Mouse (Mus musculus): ENCODE measurements around the gene Gbp10.
"Not testable (repeated sequence)": the region's sequence is repeated elsewhere in the genome, so short reads cannot be mapped to it uniquely, and the experiment has no call there.

The Gbp10 gene

GRCm38 (mm10) chr5:105239483-105240047 is at the start of gene Gbp10:
Gene Gbp10 (minus strand): TSS chr5:105239533.
- peak; percentile 15 for DNase-seq

GRCm38 (mm10) chr5:105260673-105261072 is 21.3 kb upstream of the Gbp10 start:
- not testable (repeated sequence) for DNase-seq

- no peak for DNase-seq
Observed at GRCm38 (mm10) chr5:105252491-105252890, 13.2 kb upstream of the Gbp10 start.

DNA sequence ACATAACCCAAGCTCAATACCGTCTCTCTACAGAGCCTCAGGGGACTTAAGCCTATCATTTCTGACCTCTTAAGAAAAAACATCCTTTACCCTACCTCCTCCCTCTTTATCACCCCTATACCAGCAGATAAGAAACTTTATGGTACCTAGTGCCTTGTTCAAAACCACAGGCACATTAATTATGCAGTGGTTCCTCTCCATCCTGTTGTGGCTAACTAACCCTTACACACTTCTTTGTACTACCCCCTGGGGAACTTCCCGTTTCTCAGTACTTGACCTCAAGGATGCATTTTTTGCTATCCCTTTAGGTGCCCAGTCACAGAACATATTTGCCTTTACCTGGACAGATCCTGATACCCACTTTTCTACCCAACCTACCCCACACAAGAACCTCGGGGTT is 5.4 kb upstream of the Gbp10 start:
- not testable (repeated sequence) for DNase-seq

DNA sequence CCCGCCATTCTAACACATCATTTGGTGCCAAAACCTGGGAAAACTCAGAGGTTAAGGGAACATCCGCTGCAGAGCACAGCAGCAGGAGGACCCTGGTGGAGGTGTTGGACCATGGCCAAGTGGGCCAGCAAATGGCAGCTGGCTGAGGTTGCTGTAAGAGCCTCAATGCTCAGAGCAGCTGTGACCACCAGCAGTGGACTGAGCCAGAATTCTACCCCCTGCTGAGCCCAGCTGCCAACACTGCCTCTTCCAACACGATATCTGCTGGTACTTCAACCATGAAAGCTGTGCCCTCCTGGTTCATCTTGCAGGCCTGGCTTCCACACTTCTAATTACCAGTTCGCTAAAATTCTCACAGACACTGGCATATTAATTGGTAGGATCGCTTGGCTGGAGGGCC is 1.6 kb upstream of the Gbp10 start:
- not testable (repeated sequence) for DNase-seq

GRCm38 (mm10) chr5:105238402-105238801 is 931 bp downstream of the Gbp10 start:
- DNase-seq, result not testable (repeated sequence)

DNA sequence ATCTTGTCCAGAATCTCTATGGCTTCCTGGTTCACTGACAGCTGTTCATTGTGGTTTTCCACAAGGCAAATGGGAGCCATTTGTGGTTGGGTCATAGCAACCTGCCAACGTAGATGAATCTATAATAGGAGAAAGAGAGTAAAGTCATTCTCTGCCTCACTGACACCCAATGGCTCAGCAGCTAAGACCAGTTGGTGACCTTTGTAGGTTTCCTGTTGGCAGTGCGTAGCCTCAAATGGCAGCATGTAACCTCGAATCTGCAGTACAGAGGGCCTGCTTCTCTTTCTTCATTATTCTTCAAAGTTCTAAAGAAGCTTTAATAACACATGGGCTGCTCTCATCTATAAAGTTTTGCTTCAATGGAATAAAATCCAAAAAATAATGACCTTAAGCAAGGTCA is 3.3 kb downstream of the Gbp10 start:
- not testable (repeated sequence) for DNase-seq

- not testable (repeated sequence) for DNase-seq
Observed at GRCm38 (mm10) chr5:105208957-105209356, 30.4 kb downstream of the Gbp10 start.

- DNase-seq, result not testable (repeated sequence)
Observed at GRCm38 (mm10) chr5:105200791-105201355, 38.5 kb downstream of the Gbp10 start.

DNA sequence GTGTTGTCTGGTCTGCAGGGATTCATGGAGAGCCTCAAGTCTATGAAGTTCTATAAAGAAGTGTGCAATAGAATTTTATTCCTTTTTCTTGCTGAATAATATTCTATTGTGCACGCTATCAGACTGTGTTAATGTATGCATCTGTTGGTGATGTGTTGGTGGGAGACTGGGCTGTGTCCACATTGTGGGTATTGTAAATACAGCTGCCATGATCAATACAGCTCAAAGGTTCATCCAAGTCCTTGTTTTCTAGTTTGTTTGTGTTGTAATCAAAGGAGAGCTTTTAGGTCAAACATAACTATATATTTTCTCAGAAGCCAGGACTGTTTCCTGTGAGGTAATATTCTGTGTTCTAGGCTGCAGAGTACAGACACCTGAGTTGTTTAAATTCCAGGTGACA is 40.2 kb downstream of the Gbp10 start:
- DNase-seq, result not testable (repeated sequence)

DNA sequence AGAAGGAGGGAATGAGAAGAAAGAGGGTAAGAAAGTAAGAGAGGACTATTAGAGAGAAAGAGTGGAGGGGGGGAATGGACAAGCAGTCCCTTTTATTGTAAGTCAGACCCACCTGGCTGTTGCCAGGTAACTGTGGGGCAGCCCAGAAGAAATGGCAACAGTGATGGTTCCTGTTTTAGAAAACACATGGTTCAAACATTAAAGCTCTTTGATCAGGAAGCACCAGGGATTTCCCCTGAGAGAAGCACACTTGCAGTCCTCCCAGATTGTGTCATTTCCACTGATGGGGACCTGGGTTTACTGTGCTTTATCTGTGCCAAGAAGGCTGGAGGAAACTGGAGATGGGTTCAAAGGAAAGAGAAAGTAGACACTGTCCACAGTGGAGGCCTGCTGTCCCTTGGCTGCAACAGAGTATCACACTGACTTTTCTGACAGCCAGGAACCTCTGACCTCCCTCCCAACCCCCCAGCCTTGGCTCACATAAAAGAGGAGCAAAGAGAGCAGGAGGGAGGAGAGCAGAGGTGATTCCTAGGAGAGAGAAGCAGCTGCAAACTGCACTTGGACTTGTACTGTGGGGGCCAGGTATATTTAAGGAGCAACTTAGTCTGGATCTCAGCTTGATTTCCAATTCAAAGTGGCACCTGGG is 41.3 kb downstream of the Gbp10 start:
- not testable (repeated sequence) for DNase-seq

GRCm38 (mm10) chr5:105196308-105196707 is 43.0 kb downstream of the Gbp10 start:
- DNase-seq, result not testable (repeated sequence)

DNA sequence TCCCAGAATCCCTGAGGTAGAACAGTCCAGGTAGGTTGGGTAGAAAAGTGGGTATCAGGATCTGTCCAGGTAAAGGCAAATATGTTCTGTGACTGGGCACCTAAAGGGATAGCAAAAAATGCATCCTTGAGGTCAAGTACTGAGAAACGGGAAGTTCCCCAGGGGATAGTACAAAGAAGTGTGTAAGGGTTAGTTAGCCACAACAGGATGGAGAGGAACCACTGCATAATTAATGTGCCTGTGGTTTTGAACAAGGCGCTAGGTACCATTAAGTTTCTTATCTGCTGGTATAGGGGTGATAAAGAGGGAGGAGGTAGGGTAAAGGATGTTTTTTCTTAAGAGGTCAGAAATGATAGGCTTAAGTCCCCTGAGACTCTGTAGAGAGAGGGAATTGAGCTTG is 46.8 kb downstream of the Gbp10 start:
- not testable (repeated sequence) for DNase-seq

DNA sequence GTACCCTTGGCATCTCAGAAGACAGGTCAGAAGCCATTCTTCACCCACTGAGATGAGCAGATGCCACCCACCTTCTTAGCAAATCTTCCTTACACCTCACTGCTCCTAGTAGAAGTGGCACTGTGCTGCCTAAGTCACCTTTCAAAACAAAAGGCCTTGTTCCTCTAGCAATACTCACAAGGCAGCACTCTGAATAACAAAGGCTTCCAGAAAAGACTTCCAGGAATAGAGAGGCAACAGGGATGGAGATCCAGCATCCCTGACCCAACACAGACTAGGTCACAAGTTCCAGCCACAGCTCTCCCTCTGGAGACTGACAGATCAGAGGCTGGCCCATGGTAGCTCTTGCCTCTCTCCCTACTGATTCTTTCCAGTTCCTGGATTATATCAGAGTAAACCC is 57.9 kb downstream of the Gbp10 start:
- no peak for DNase-seq
